Mouse (Mus musculus) brain, embryonic 14.5 days (tissue): ENCODE measurements around the gene Pigg.

Source experiments
- CTCF ChIP-seq: fragments of 200-500 bp; IDR thresholded peaks from 2 replicates; pipeline ENCODE4 v1.5.1; 2012; ENCODE audit warnings: inconsistent platforms, mild to moderate bottlenecking, moderate library complexity, borderline replicate concordance; ENCODE audit not compliant: insufficient read depth, insufficient read length; ENCODE audit errors: extremely low read depth
- POLR2A ChIP-seq: fragments of 200-500 bp; IDR thresholded peaks from 2 replicates; pipeline ENCODE4 v1.6.1; 2012; ENCODE audit warnings: mild to moderate bottlenecking, inconsistent platforms, borderline replicate concordance; ENCODE audit not compliant: poor library complexity, insufficient read depth, insufficient read length, severe bottlenecking; ENCODE audit errors: extremely low read depth

DNA sequence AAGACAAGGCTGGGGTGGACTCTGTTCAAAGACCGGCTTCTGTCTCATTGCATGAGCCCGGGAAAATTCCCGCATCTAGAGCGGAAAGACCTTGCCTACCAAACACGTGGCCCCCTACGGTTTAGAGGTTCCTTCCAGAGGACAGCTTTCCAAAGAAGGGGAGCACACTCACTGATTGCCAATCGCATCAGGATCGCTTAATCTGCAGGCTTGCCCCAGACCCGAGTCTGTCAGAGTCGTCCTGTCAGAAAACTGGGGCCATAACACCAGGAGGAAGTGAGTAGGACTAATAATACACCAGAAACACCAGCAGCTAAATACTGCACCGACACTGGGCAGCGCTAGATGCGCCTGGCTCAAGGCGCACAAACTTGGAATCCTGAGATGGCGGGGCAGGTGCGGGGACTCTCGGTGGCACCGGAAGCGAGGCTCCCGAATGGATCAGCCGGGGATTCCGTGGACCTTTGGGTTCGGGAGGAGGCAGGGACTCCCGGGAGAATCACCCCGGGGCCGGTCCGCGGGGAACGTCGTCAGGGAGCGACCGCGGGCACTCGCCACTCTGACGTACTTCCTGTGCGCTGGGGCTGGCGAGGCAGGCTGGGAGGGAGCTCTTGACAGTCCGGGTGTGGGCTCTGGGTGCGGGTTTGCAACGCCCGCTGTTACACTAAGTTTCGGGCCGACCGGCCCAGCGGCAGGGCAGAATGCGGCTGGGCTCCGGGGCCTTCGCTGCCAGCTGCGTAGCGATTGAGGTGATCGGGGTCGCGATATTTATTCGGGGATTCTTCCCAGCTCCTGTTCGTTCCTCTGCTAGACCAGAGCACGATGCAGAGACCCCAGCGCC, at the start of gene Pigg:
- TF ChIP-seq CTCF (0 out of 2 replicates have a peak, but pooled peaks have one; percentile 0), POLR2A (peak; percentile 82; the same call in 1 of the 2 replicates)
